Mouse (Mus musculus): Measurements from ENCODE around the gene M1ap. TPM values are rescaled to one million over a fixed set of nuclear protein-coding genes. Genes with fewer than 3 reads are reported as not detected.

The M1ap gene
- polyA plus RNA-seq (2012; rRNA removed) (7.7 and 9.4 TPM in 2 replicates), polyA plus RNA-seq (2014; fragmentation: Nextera tagmentation; extraction: Ambion mirVana) (14.4 and 15.0 TPM in 2 replicates)

GRCm38 (mm10) chr6:82946651-82947050, at the start of gene M1ap:
Gene M1ap (plus strand): TSS chr6:82946902.
- Histone ChIP-seq H3K9me3 (ENCODE audit: control insufficient read depth, low read length) (no peaks in the 10 kb centered on the region), H3K4me2 (ENCODE audit: low read depth) (no peak within 1 kb of the TSS), H3K27ac (no peak within 1 kb of the TSS), H3K36me3 (replicated peaks; ENCODE audit: control insufficient read depth, insufficient read depth, low read depth) (no peaks in the 10 kb centered on the region), H3K4me1 (replicated peaks; ENCODE audit: control insufficient read depth in 2 of 2, insufficient read depth in 2 of 2, low read length in 1 of 2) (no peaks in the 10 kb centered on the region), H3K4me3 (ENCODE audit: insufficient read depth in 1 of 2, low read depth in 2 of 2, low read length in 2 of 2) (no peak within 1 kb of the TSS), H3K27me3 (ENCODE audit: control insufficient read depth, insufficient read depth, low read length) (no peaks in the 10 kb centered on the region), H3K9ac (replicated peaks) (no peak within 1 kb of the TSS)
- no peak for TF ChIP-seq CTCF (IDR thresholded peaks at IDR 0.05; ENCODE audit: low read depth)
- no peak for TF ChIP-seq EP300 (IDR thresholded peaks at IDR 0.05; ENCODE audit: low read depth)
- WGBS (ENCODE audit: insufficient replicate concordance): 60% methylated on average over 14 of the region's 14 CpGs
- DNase-seq (ENCODE audit: low read depth in 3 of 3, low spot score in 3 of 3) (no peak), ATAC-seq (ENCODE audit: insufficient read depth) (no peak)

- ATAC-seq (ENCODE audit: insufficient read depth): no peak
- TF ChIP-seq EP300 (IDR thresholded peaks at IDR 0.05; ENCODE audit: low read depth) (no peak), CTCF (IDR thresholded peaks at IDR 0.05; ENCODE audit: low read depth) (no peak)
- Histone ChIP-seq H3K9ac (replicated peaks) (no peak overlapping the region), H3K36me3 (replicated peaks; ENCODE audit: control insufficient read depth, insufficient read depth, low read depth) (no peaks in the 10 kb centered on the region), H3K9me3 (ENCODE audit: control insufficient read depth, low read length) (no peaks in the 10 kb centered on the region), H3K4me1 (replicated peaks; ENCODE audit: control insufficient read depth in 2 of 2, insufficient read depth in 2 of 2, low read length in 1 of 2) (no peaks in the 10 kb centered on the region), H3K4me2 (ENCODE audit: low read depth) (no peak overlapping the region), H3K27ac (no peak overlapping the region), H3K27me3 (ENCODE audit: control insufficient read depth, insufficient read depth, low read length) (no peaks in the 10 kb centered on the region), H3K4me3 (ENCODE audit: insufficient read depth in 1 of 2, low read depth in 2 of 2, low read length in 2 of 2) (no peak overlapping the region)
- 22% methylated on average over 3 of the region's 3 CpGs for WGBS (ENCODE audit: insufficient replicate concordance)
- no peak for DNase-seq (ENCODE audit: low read depth in 3 of 3, low spot score in 3 of 3)
Observed at GRCm38 (mm10) chr6:82897311-82897710, 49.4 kb upstream of the M1ap start.

- Histone ChIP-seq H3K4me2 (ENCODE audit: low read depth) (no peak overlapping the region), H3K4me3 (ENCODE audit: insufficient read depth in 1 of 2, low read depth in 2 of 2, low read length in 2 of 2) (no peak overlapping the region), H3K36me3 (replicated peaks; ENCODE audit: control insufficient read depth, insufficient read depth, low read depth) (no peaks in the 10 kb centered on the region), H3K4me1 (replicated peaks; ENCODE audit: control insufficient read depth in 2 of 2, insufficient read depth in 2 of 2, low read length in 1 of 2) (no peaks in the 10 kb centered on the region; a peak in 1 of 4 replicates), H3K9ac (replicated peaks) (no peak overlapping the region), H3K9me3 (ENCODE audit: control insufficient read depth, low read length) (no peaks in the 10 kb centered on the region), H3K27me3 (ENCODE audit: control insufficient read depth, insufficient read depth, low read length) (no peaks in the 10 kb centered on the region; the same call in 1 of the 2 replicates), H3K27ac (no peak overlapping the region)
- ATAC-seq (ENCODE audit: insufficient read depth): no peak
- WGBS (ENCODE audit: insufficient replicate concordance): 62% methylated on average over 4 of the region's 4 CpGs
- TF ChIP-seq EP300 (IDR thresholded peaks at IDR 0.05; ENCODE audit: low read depth): no peak
- TF ChIP-seq CTCF (IDR thresholded peaks at IDR 0.05; ENCODE audit: low read depth): no peak
- no peak for DNase-seq (ENCODE audit: low read depth in 3 of 3, low spot score in 3 of 3)
Observed at GRCm38 (mm10) chr6:82898227-82898626, 48.5 kb upstream of the M1ap start.

GRCm38 (mm10) chr6:82898745-82899144, 48.0 kb upstream of the M1ap start:
- H3K9ac ChIP-seq (replicated peaks): no peak overlapping the region
- H3K4me2 ChIP-seq (ENCODE audit: low read depth): no peak overlapping the region
- H3K27me3 ChIP-seq (ENCODE audit: control insufficient read depth, insufficient read depth, low read length): no peaks in the 10 kb centered on the region; the same call in 1 of the 2 replicates
- TF ChIP-seq EP300 (IDR thresholded peaks at IDR 0.05; ENCODE audit: low read depth): no peak
- TF ChIP-seq CTCF (IDR thresholded peaks at IDR 0.05; ENCODE audit: low read depth): no peak
- H3K4me1 ChIP-seq (replicated peaks; ENCODE audit: control insufficient read depth in 2 of 2, insufficient read depth in 2 of 2, low read length in 1 of 2): no peaks in the 10 kb centered on the region; a peak in 1 of 4 replicates
- H3K27ac ChIP-seq: no peak overlapping the region
- ATAC-seq (ENCODE audit: insufficient read depth) (no peak), DNase-seq (ENCODE audit: low read depth in 3 of 3, low spot score in 3 of 3) (no peak)
- H3K4me3 ChIP-seq (ENCODE audit: insufficient read depth in 1 of 2, low read depth in 2 of 2, low read length in 2 of 2): no peak overlapping the region
- H3K36me3 ChIP-seq (replicated peaks; ENCODE audit: control insufficient read depth, insufficient read depth, low read depth): no peaks in the 10 kb centered on the region
- H3K9me3 ChIP-seq (ENCODE audit: control insufficient read depth, low read length): no peaks in the 10 kb centered on the region
- 38% methylated on average over 4 of the region's 4 CpGs for WGBS (ENCODE audit: insufficient replicate concordance)

- Histone ChIP-seq H3K9ac (replicated peaks) (no peak overlapping the region), H3K4me2 (ENCODE audit: low read depth) (no peak overlapping the region), H3K27me3 (ENCODE audit: control insufficient read depth, insufficient read depth, low read length) (no peaks in the 10 kb centered on the region; the same call in 1 of the 2 replicates), H3K36me3 (replicated peaks; ENCODE audit: control insufficient read depth, insufficient read depth, low read depth) (no peaks in the 10 kb centered on the region), H3K4me3 (ENCODE audit: insufficient read depth in 1 of 2, low read depth in 2 of 2, low read length in 2 of 2) (no peak overlapping the region), H3K4me1 (replicated peaks; ENCODE audit: control insufficient read depth in 2 of 2, insufficient read depth in 2 of 2, low read length in 1 of 2) (no peaks in the 10 kb centered on the region; a peak in 1 of 4 replicates), H3K9me3 (ENCODE audit: control insufficient read depth, low read length) (no peaks in the 10 kb centered on the region), H3K27ac (no peak overlapping the region)
- TF ChIP-seq CTCF (IDR thresholded peaks at IDR 0.05; ENCODE audit: low read depth): no peak
- TF ChIP-seq EP300 (IDR thresholded peaks at IDR 0.05; ENCODE audit: low read depth): no peak
- DNase-seq (ENCODE audit: low read depth in 3 of 3, low spot score in 3 of 3) (no peak), ATAC-seq (ENCODE audit: insufficient read depth) (no peak)
- WGBS (ENCODE audit: insufficient replicate concordance): 11% methylated on average over 8 of the region's 8 CpGs
Observed at GRCm38 (mm10) chr6:82902559-82902958, 44.1 kb upstream of the M1ap start.
